Mouse (Mus musculus): ENCODE measurements around the gene Nf2. TPM values are rescaled to one million over a fixed set of nuclear protein-coding genes. Genes with fewer than 3 reads are reported as not detected.

The Nf2 gene
- polyA plus RNA-seq, 1 experiment from 2014 or later, result 73.3 TPM

GRCm38 (mm10) chr11:4780927-4781326, 68.4 kb downstream of the Nf2 start:
- Histone ChIP-seq H3K4me1 (no peaks in the 10 kb centered on the region), H3K4me2 (replicated peaks) (no peak overlapping the region), H3K27ac (no peak overlapping the region), H3K27me3 (no peaks in the 10 kb centered on the region), H3K36me3 (peaks cover 80% of the 10 kb centered on the region), H3K9me3 (no peaks in the 10 kb centered on the region), H3K4me3 (no peak overlapping the region), H3K9ac (no peak overlapping the region)
- WGBS, result 76% methylated on average over 3 of the region's 3 CpGs
- ATAC-seq (ENCODE audit: insufficient number of reproducible peaks, insufficient read depth, low FRiP score, low TSS enrichment), result no peak

GRCm38 (mm10) chr11:4772925-4773324, 76.4 kb downstream of the Nf2 start:
- H3K36me3 ChIP-seq, result peaks cover 40% of the 10 kb centered on the region
- no peak overlapping the region for H3K4me3 ChIP-seq
- no peaks in the 10 kb centered on the region for H3K27me3 ChIP-seq
- H3K9ac ChIP-seq, result no peak overlapping the region
- H3K4me1 ChIP-seq, result no peaks in the 10 kb centered on the region
- H3K4me2 ChIP-seq (replicated peaks), result no peak overlapping the region
- H3K9me3 ChIP-seq, result no peaks in the 10 kb centered on the region
- no peak for ATAC-seq (ENCODE audit: insufficient number of reproducible peaks, insufficient read depth, low FRiP score, low TSS enrichment)
- H3K27ac ChIP-seq, result no peak overlapping the region
- WGBS, result 26% methylated on average over 3 of the region's 3 CpGs

DNA sequence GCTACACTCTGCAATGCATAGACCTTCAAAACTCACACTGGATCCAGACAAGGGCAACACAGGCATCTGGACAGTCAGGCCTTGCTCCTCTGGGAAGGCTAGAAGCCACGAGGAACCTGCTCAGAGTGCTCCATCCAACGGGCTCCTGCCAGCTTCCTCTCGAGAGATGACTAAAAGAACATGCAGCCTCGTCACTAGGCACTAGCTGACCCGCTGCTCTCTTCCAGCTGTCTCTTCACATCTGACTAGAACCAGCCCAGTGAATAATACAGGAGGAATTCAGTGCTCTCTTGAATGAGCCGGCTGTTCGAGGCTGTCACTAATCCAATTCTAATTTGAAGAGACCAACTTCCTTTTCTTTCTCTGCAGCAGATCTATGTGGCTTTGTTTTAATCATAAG, 77.6 kb downstream of the Nf2 start:
- Histone ChIP-seq H3K4me2 (replicated peaks) (no peak overlapping the region), H3K27ac (no peak overlapping the region), H3K9me3 (no peaks in the 10 kb centered on the region), H3K4me3 (no peak overlapping the region), H3K27me3 (no peaks in the 10 kb centered on the region), H3K9ac (no peak overlapping the region), H3K36me3 (peaks cover 41% of the 10 kb centered on the region), H3K4me1 (no peaks in the 10 kb centered on the region)
- no peak for ATAC-seq (ENCODE audit: insufficient number of reproducible peaks, insufficient read depth, low FRiP score, low TSS enrichment)
- WGBS, result 63% methylated on average over 7 of the region's 7 CpGs

DNA sequence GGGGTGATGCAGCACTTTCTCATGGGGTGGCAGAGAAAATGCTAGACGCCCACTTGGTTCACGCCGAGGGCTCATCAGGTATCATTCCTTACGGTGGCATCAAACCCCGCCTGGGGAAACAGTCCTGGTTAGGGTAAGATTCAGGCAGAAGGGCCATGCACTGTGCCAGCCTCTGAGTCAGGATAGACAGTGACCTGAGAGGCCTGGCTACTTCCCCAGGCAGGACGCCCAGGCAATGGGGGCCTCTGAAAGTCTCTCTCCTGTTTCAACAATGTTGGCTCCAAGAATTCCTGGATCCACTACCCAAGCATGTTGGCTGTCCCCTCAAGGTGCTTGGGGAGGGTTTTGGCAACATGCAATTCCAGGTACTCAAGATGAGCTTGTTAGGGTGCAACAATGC, 79.5 kb downstream of the Nf2 start:
- peaks cover 38% of the 10 kb centered on the region for H3K36me3 ChIP-seq
- 93% methylated on average over 6 of the region's 6 CpGs for WGBS

DNA sequence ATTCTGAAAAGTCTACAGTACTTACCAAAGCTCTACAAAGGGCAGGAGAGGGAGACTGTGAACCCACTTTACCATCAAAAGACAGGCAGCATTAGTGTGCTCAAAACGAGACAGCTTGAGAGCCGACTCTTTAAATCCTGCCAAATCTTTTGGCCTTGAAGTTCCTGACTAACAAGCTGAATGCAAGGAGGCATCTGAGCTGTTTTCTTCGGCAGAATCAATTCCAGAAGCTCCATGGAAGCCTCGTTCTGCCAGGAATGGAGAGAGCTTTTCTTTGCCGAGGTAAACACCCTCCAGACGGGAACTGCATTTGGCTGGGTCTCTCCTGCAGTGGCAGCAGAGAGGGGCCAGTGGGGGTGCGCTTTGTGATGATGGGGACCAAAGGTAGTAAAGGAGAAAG, 80.0 kb downstream of the Nf2 start:
- H3K36me3 ChIP-seq, result peaks cover 38% of the 10 kb centered on the region
- 68% methylated on average over 7 of the region's 7 CpGs for WGBS

More for the DNA sequence above, 79.5 kb downstream of the Nf2 start:
- no peak for ATAC-seq (ENCODE audit: insufficient number of reproducible peaks, insufficient read depth, low FRiP score, low TSS enrichment)
- Histone ChIP-seq H3K27me3 (no peaks in the 10 kb centered on the region), H3K27ac (no peak overlapping the region), H3K4me1 (no peaks in the 10 kb centered on the region), H3K4me2 (replicated peaks) (no peak overlapping the region), H3K9me3 (no peaks in the 10 kb centered on the region), H3K4me3 (no peak overlapping the region), H3K9ac (no peak overlapping the region)

DNA sequence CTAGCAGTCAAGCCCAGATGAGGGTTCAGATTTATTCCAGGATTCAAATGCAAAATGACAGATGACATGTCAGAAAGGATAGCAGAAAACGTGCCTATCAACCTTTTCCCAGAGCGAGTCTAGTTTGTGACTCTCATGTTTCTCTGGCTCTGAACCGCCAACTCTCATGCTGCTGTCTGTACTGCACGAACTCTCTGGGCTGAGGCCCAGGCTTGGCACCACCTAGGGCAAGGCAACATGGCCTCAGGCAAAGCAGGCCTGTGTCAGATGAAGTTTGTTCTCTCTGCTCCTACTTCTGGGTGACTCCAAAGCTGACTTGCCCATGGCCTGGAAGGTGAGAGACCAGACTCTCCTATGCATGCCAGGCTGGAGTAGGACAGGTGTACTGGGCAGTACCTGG, 80.9 kb downstream of the Nf2 start:
- peaks cover 38% of the 10 kb centered on the region for H3K36me3 ChIP-seq
- ATAC-seq (ENCODE audit: insufficient number of reproducible peaks, insufficient read depth, low FRiP score, low TSS enrichment), result no peak

More for the DNA sequence above, 80.0 kb downstream of the Nf2 start:
- no peaks in the 10 kb centered on the region for H3K4me1 ChIP-seq
- no peak overlapping the region for H3K4me2 ChIP-seq (replicated peaks)
- no peaks in the 10 kb centered on the region for H3K9me3 ChIP-seq
- no peak for ATAC-seq (ENCODE audit: insufficient number of reproducible peaks, insufficient read depth, low FRiP score, low TSS enrichment)
- no peak overlapping the region for H3K27ac ChIP-seq
- H3K27me3 ChIP-seq, result no peaks in the 10 kb centered on the region
- H3K4me3 ChIP-seq, result no peak overlapping the region
- H3K9ac ChIP-seq, result no peak overlapping the region

GRCm38 (mm10) chr11:4764476-4764875, 84.9 kb downstream of the Nf2 start:
- ATAC-seq (ENCODE audit: insufficient number of reproducible peaks, insufficient read depth, low FRiP score, low TSS enrichment), result no peak
- 67% methylated on average over 5 of the region's 5 CpGs for WGBS
- no peak overlapping the region for H3K27ac ChIP-seq

More for the DNA sequence above, 80.9 kb downstream of the Nf2 start:
- 81% methylated on average over 4 of the region's 4 CpGs for WGBS
- H3K27me3 ChIP-seq, result no peaks in the 10 kb centered on the region
- no peak overlapping the region for H3K27ac ChIP-seq
- H3K4me1 ChIP-seq, result no peaks in the 10 kb centered on the region
- no peak overlapping the region for H3K4me3 ChIP-seq
- no peak overlapping the region for H3K4me2 ChIP-seq (replicated peaks)
- H3K9me3 ChIP-seq, result no peaks in the 10 kb centered on the region
- no peak overlapping the region for H3K9ac ChIP-seq

GRCm38 (mm10) chr11:4763631-4764030, 85.7 kb downstream of the Nf2 start:
- peaks cover 14% of the 10 kb centered on the region for H3K36me3 ChIP-seq
- no peaks in the 10 kb centered on the region for H3K4me1 ChIP-seq
- H3K27ac ChIP-seq, result no peak overlapping the region
- no peaks in the 10 kb centered on the region for H3K9me3 ChIP-seq
- no peak overlapping the region for H3K4me2 ChIP-seq (replicated peaks)
- H3K4me3 ChIP-seq, result no peak overlapping the region
- H3K9ac ChIP-seq, result no peak overlapping the region
- no peak for ATAC-seq (ENCODE audit: insufficient number of reproducible peaks, insufficient read depth, low FRiP score, low TSS enrichment)
- H3K27me3 ChIP-seq, result peaks cover 21% of the 10 kb centered on the region
- WGBS, result 15% methylated on average over 5 of the region's 5 CpGs

More at GRCm38 (mm10) chr11:4764476-4764875, 84.9 kb downstream of the Nf2 start:
- Histone ChIP-seq H3K4me3 (no peak overlapping the region), H3K4me2 (replicated peaks) (no peak overlapping the region), H3K9ac (no peak overlapping the region), H3K9me3 (no peaks in the 10 kb centered on the region), H3K27me3 (peaks cover 21% of the 10 kb centered on the region), H3K4me1 (no peaks in the 10 kb centered on the region), H3K36me3 (peaks cover 21% of the 10 kb centered on the region)

DNA sequence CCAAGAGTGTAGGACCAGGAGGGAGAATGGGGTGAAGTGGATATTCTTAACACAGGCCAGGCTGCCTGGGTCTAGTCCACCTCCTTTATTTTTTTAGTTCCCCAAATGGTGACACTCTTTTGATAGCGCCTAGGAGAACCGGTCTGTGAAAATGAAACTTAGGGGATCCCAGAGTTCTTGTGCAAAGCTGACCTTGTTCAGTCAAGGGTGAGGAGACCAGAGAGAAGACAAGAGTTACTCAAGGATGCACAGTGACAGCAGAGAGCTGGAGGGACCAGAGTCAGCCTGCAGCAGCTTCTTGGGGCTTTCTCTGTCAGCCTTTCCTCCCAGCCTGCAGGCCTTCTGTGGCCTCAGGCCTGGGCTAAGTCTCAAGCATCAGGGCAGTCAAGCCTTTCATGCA, 86.8 kb downstream of the Nf2 start:
- Histone ChIP-seq H3K27ac (no peak overlapping the region), H3K27me3 (peaks cover 21% of the 10 kb centered on the region), H3K9ac (no peak overlapping the region), H3K4me3 (no peak overlapping the region), H3K4me1 (no peaks in the 10 kb centered on the region), H3K9me3 (no peaks in the 10 kb centered on the region), H3K4me2 (replicated peaks) (no peak overlapping the region), H3K36me3 (peaks cover 8% of the 10 kb centered on the region; the same call in 1 of the 2 replicates)
- ATAC-seq (ENCODE audit: insufficient number of reproducible peaks, insufficient read depth, low FRiP score, low TSS enrichment), result no peak
- 8% methylated on average over 2 of the region's 2 CpGs for WGBS

DNA sequence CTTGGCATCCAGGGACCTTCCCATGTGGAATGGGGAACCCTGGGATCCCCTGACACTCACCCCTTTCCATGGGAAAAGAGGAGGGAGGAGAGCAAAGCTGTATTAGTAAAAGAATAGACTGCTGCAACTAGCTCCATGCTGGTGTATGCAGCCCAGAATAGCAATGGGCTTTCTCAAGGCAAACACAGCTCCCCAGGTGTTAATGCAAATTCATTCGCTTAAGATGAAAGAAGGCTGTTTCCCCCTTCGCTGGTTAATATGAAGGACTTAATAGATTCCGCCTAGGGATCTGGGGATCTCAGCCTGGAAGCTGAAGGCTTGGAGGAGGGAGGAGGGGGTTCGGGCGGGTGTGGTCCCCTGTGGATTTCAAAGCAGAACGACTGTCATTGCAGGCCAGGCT, 87.3 kb downstream of the Nf2 start:
- no peak for ATAC-seq (ENCODE audit: insufficient number of reproducible peaks, insufficient read depth, low FRiP score, low TSS enrichment)
- no peak overlapping the region for H3K27ac ChIP-seq
- H3K4me3 ChIP-seq, result no peak overlapping the region
- WGBS, result 18% methylated on average over 6 of the region's 6 CpGs
- H3K36me3 ChIP-seq, result peaks cover 3% of the 10 kb centered on the region; the same call in 1 of the 2 replicates
- H3K27me3 ChIP-seq, result peaks cover 21% of the 10 kb centered on the region
- no peak overlapping the region for H3K9ac ChIP-seq
- no peak overlapping the region for H3K4me2 ChIP-seq (replicated peaks)
- H3K4me1 ChIP-seq, result no peaks in the 10 kb centered on the region
- no peaks in the 10 kb centered on the region for H3K9me3 ChIP-seq

DNA sequence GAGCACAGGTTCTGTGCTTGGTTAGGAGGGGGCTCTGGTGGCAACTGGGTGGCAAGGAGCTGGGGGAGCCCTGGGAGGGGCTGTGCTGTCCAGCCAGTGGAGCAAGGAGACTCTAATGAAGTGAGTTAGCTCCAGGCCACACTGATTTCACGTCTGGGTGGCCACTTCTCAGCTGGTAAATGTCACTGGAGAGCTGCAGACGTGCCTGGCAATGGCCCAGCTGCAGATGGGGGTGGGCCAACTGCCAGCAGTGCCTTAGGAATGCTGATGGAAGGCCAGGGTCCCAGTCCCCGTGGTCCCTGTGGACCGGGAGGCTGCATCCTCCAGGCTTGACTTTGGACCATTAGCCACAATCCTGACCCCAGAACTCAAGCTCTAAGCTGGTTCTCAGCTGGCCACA, 88.9 kb downstream of the Nf2 start:
- no peak overlapping the region for H3K9ac ChIP-seq
- no peaks in the 10 kb centered on the region for H3K9me3 ChIP-seq
- no peaks in the 10 kb centered on the region for H3K4me1 ChIP-seq
- H3K4me3 ChIP-seq, result no peak overlapping the region
- H3K4me2 ChIP-seq (replicated peaks), result no peak overlapping the region
- peaks cover 21% of the 10 kb centered on the region for H3K27me3 ChIP-seq
- H3K27ac ChIP-seq, result no peak overlapping the region
- WGBS, result 30% methylated on average over 4 of the region's 4 CpGs
- no peak for ATAC-seq (ENCODE audit: insufficient number of reproducible peaks, insufficient read depth, low FRiP score, low TSS enrichment)
- no peaks in the 10 kb centered on the region for H3K36me3 ChIP-seq

DNA sequence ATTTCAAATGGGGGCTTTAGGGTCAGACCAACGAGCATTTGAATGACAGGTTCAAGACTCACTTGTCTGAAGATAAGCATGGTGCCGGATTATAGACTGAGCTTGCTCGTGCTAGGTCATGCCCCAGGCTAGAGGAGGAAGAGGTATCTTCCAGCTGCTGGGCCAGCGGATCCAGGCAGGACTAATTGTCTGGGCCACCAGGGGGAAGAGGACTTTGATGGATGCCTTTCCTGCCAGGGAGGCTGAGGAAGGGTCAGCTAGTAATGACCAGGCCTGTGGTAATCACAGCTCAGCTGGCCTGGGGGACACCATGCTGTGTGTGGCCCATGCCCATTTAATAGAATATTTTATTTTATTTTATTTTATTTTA, 91.6 kb downstream of the Nf2 start:
- Histone ChIP-seq H3K27ac (no peak overlapping the region), H3K4me2 (replicated peaks) (no peak overlapping the region), H3K4me1 (no peaks in the 10 kb centered on the region), H3K27me3 (peaks cover 18% of the 10 kb centered on the region), H3K9me3 (no peaks in the 10 kb centered on the region), H3K9ac (no peak overlapping the region), H3K36me3 (no peaks in the 10 kb centered on the region), H3K4me3 (no peak overlapping the region)
- WGBS, result 43% methylated on average over 4 of the region's 4 CpGs
- no peak for ATAC-seq (ENCODE audit: insufficient number of reproducible peaks, insufficient read depth, low FRiP score, low TSS enrichment)
